Mouse (Mus musculus) CD4-positive, CD25-positive, alpha-beta regulatory T cell, adult 9 weeks (primary cell): Measurements from ENCODE around the gene Mgea5. TPM values are rescaled to one million over a fixed set of nuclear protein-coding genes. Genes with fewer than 3 reads are reported as not detected.

Source experiments
- polyA plus RNA-seq: library from polyadenylated mRNA; unstranded; fragments of 100-300 nt; shearing (Covaris generic); gene quantifications from one replicate; pipeline ENCODE4 v1.2.1, GENCODE M21; 2017

Gene Mgea5
- polyA plus RNA-seq = 99.1 TPM

GRCm38 (mm10) chr19:45783181-45783932, at the start of gene Mgea5:
Gene Mgea5 (minus strand): TSS chr19:45783837.

GRCm38 (mm10) chr19:45815831-45816405, 32.3 kb upstream of the Mgea5 start, which contains the start of gene Kcnip2:
Gene Kcnip2 (minus strand): TSS chr19:45816061.

GRCm38 (mm10) chr19:45749243-45750043, 34.2 kb downstream of the Mgea5 start, which contains the start of gene Npm3:
Gene Npm3 (minus strand): TSS chr19:45749591.

GRCm38 (mm10) chr19:45742218-45742983, 41.2 kb downstream of the Mgea5 start, which contains the start of gene Fgf8:
Gene Fgf8 (minus strand): TSS chr19:45742915.

Other genes starting within 250 kb of the Mgea5 start
- gene Poll, start 223.3 kb downstream of the Mgea5 start, polyA plus RNA-seq = 17.6 TPM
- 62.6 TPM for gene Gm17018, start 223.2 kb downstream of the Mgea5 start, polyA plus RNA-seq
- 12.0 TPM for gene Fbxw4, start 123.5 kb downstream of the Mgea5 start, polyA plus RNA-seq
- gene Fgf8, start 40.9 kb downstream of the Mgea5 start, polyA plus RNA-seq = not detected
- gene Npm3, start 34.2 kb downstream of the Mgea5 start, polyA plus RNA-seq = 52.0 TPM
- 11.4 TPM for gene Kcnip2, start 32.2 kb upstream of the Mgea5 start, polyA plus RNA-seq
- 17.1 TPM for gene Armh3, start 214.7 kb upstream of the Mgea5 start, polyA plus RNA-seq
- 8.6 TPM for gene Hps6, start 219.7 kb upstream of the Mgea5 start, polyA plus RNA-seq